Mouse (Mus musculus): ENCODE measurements around the gene Emp2. TPM values are rescaled to one million over a fixed set of nuclear protein-coding genes. Genes with fewer than 3 reads are reported as not detected.
"Not testable (repeated sequence)": the region's sequence is repeated elsewhere in the genome, so short reads cannot be mapped to it uniquely, and the experiment has no call there.

The Emp2 gene
- total RNA-seq, 2 experiments from 2014 or later = 38.4 to 44.1 TPM

GRCm38 (mm10) chr16:10280286-10280951, 33.3 kb downstream of the Emp2 start:
- intact Hi-C loops (cut with DNase I) = loop anchor here (5.0 kb wide), 1 partner anchor 117 kb away; the partner anchor contains the start of gene Tekt5

DNA sequence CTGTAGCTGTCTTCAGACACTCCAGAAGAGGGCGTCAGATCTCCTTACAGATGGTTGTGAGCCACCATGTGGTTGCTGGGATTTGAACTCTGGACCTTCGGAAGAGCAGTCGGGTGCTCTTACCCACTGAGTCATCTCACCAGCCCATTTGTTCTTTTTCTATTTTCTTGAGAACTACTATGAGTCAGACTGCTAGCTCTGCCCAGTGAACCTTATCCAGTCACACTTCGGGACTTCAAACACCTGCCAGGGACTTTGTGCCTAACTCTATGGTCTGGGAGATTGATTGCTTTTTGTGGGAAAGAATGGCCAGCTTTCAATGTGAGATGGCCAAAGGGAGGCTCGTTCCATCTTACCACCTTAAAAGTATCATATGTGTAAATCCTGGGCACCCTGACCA, 37.0 kb downstream of the Emp2 start:
- DNase-seq (ENCODE audit: low spot score); intact Hi-C loops (cut with DNase I): not testable (repeated sequence)

More at GRCm38 (mm10) chr16:10280286-10280951, 33.3 kb downstream of the Emp2 start:
- DNase-seq (ENCODE audit: low spot score) = peak; percentile 50

DNA sequence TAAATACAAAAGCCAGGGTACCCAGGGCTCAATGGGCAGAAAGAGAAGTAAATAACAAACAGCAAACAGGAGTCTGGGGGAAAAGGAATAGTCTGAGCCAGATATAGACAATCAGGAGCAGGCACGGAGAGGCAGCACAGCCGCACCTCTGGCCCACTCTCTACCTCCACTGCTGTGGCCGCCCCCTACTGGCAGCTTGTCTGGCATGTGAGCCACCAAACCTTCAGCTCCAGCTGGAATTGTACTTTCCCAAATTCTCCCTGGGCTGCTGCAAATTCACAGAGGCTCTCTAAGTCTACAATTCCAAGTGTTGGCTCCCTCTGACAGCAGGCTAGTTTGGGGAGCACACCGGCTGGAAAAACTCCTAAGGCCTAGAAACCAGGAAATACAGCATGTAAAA, 39.3 kb downstream of the Emp2 start:
- no peak for DNase-seq (ENCODE audit: low spot score)
- intact Hi-C loops (cut with DNase I) = no loop called here

- intact Hi-C loops (cut with DNase I) = loop anchor here (2.0 kb wide), 1 partner anchor 249 kb away; no protein-coding TSS in a partner anchor
- DNase-seq (ENCODE audit: low spot score) = no peak
Measured at GRCm38 (mm10) chr16:10272256-10272655, 41.5 kb downstream of the Emp2 start.

GRCm38 (mm10) chr16:10253993-10254392, 59.8 kb downstream of the Emp2 start:
- intact Hi-C loops (cut with DNase I) = no loop called here
- no peak for DNase-seq (ENCODE audit: low spot score)

DNA sequence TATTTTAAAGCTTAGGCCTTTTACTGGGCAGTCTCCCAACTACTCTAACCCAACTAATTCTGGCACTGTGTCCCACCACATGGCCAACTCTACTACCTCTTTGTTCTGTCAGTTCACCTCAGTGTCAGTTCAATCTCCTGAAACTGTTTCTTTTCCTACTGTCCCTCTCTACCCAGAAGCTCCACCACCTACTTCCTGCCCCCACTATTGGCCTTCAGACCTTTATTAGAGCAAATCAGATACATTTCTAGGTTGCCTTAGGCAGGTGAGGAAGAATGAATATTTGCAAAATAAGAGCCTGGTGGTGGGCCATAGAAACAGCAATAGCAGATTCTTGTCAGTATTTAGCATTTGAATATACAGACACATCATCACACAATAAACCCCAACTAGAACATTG, 77.2 kb downstream of the Emp2 start:
- no peak for DNase-seq (ENCODE audit: low spot score)
- intact Hi-C loops (cut with DNase I) = no loop called here

Small RNAs within 50 kb of the gene (microRNA-seq; reads per million reads assigned to microRNA genes)
- not detected for gene Gm22932

Other genes with a start within 250 kb of the Emp2 start
- gene Rpl39l, start 143.7 kb downstream of the Emp2 start, total RNA-seq (2021) = not detected
- not detected for gene Atf7ip2, start 121.3 kb downstream of the Emp2 start, total RNA-seq (2021)
- not detected for gene Tekt5, start 81.5 kb upstream of the Emp2 start, total RNA-seq (2021)
- 10 to 100 TPM in 1 of 2 experiments, 1 to 10 TPM in 1; 9.4 to 10.5 TPM for gene Nubp1, start 98.0 kb upstream of the Emp2 start, total RNA-seq (2021)
- gene Tvp23a, start 133.4 kb upstream of the Emp2 start, total RNA-seq (2021) = under 1 TPM; 0.23 to 0.31 TPM
- under 1 TPM; 0.52 to 0.64 TPM for gene Ciita, start 166.1 kb upstream of the Emp2 start, total RNA-seq (2021)
- 10 to 100 TPM; 34.6 to 37.4 TPM for gene Dexi, start 229.1 kb upstream of the Emp2 start, total RNA-seq (2021)
- gene Clec16a, start 231.4 kb upstream of the Emp2 start, total RNA-seq (2021) = 10 to 100 TPM; 55.1 to 56.0 TPM

Data from heart, postnatal 25 days (tissue).